Mouse (Mus musculus) spleen, adult 12 weeks (tissue): ENCODE results near the gene Slc2a9.
"Not testable (repeated sequence)": the region's sequence is repeated elsewhere in the genome, so short reads cannot be mapped to it uniquely, and the experiment has no call there.

Source experiments
- DNase-seq: peaks from one replicate; pipeline ENCODE4 v3.0.0; 2022; ENCODE audit warnings: low spot score

Slc2a9 gene

DNA sequence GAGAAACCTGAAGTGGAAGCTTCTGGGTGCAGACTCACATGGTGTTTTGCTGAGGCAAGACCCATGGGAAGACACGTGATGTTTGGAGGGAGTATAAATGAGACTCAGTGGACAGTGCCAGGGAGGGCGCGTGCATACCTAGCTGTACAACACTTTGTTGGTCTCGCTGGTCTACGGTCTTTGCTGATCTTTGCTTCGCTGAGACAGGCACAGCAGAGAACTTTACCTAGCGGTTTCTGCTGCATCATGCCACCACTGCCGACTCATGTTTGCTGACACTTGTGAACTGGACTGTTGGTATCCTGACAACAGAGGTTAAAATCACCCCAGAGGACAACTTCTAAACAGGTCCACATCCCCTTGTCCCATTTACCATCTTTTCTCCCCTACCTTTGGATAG is 2.9 kb downstream of the Slc2a9 start:
- no peak for DNase-seq

DNA sequence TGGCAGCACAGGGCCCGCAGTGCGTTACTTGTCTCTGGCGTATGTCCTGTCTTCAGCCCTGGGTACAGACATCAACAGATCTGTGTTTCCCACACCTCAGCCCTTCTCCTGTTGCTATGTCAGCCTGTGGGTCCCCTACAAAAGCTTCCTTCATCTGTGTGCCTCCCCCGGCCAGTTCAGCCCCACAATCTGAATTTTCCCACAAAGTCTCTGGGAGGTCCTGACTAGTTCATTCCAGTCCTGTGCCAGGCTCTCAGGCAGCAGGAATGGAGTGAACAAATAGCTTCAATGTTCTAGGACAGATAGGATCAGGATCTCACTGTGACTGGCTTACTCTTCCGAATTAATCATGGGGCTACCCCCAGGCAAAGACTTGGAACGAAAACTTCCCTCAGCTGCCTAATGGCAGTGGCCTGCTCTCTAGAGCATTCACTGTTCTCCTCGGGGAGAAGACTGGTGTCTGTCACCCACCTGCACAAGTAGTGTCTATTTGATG is 3.6 kb downstream of the Slc2a9 start:
- DNase-seq: no peak

DNA sequence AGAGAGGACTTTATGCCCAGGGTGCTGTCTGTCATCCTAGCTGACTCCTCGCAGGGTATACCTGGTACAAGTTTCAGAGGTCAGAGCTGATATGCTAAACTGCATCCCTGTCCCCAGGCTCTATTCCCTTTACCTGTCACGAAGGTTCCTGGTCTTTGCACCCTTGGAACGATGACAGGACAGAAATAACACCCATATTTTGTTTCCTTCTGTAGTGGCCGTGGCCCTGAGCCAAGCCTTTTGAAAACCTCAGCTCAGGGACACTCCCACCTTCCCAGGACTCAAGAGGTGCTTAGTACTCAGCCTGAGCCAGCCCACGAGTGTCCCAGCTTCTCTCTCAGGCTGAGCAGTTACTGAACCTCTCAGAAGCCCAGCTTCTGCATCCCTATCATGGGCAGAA is 4.5 kb downstream of the Slc2a9 start:
- no peak for DNase-seq

DNA sequence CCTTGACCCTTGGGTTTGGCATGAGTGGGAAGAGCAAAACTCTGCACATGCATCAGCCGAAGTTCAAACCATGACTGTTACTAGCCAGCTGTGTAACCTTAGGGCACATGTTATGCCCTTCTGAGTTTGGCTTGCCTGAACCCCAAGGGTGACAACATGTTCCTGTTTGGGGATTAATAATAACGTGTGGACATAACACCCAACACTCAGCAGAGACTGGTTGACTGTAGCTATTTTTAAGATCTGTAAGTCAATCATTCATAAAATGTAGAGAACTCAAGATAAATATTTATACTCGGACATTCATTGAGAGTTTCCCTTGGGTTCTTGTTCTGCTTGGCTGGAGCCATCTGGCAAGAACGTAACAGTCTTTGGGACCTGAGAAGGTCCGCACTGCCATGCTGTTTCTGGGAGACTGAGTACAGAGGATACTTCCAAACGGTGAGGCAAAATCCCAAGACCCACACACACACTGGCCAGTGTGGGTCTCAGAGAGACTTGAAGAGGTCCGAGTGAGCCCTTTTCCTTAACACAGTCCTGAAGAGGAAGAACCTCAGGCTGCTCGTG is 6.4 kb downstream of the Slc2a9 start:
- no peak for DNase-seq

DNA sequence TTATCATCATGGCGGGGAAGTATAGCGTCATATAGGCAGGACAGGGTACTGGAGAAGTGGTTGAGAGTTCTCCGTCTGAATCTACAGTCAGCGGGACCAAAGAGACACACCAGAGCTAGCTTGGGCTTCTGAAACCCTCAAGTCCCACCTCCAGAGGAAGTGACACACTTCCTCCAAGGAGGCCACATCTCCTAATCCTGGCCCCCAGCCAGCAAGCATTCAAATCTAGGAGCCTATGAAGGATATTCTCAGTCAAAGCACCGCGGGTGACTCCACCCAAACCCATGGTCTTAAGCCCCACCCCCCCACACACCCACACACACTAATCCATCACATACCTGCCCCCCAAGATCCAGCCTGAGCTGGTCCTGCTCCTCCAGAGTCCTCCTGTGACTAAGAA is 9.1 kb downstream of the Slc2a9 start:
- DNase-seq: no peak

DNA sequence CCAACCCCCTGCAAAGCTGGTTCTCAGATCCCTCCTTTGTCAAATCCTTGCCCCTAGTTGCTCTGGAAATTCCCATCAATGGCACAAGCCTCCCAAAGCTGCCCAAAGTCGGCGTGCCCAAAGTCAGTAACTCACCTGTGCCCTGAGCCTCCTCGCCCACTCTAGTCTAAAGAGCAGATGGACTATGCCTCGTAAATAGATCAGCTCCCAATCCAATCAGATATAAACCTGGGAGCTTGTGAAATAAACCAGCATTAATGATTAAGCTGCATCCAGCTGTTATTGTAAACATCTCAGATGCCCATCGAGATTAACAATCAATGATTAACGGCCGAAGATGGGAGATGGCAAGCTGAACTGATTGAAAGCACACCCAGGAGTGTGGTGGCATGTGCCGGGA is 11.2 kb downstream of the Slc2a9 start:
- DNase-seq: no peak

DNA sequence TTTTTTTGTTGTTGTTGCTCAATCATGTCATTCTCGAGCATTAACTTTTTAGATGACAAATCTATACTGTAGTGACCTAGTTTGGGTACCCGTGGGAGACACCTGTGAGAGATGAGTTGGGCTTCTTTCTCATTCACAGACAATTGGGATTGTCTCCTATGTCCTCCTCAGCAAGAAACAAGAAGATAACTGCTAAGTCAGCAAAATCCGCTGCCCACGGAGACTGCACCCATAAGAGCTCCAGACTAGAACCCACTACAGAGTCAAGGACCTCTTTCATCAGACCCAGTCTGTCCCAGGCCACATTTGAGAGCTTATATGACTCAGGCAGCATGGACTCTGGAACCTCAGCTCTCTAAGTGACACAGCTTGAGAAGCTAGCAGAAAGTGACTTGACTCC is 13.2 kb downstream of the Slc2a9 start:
- no peak for DNase-seq

DNA sequence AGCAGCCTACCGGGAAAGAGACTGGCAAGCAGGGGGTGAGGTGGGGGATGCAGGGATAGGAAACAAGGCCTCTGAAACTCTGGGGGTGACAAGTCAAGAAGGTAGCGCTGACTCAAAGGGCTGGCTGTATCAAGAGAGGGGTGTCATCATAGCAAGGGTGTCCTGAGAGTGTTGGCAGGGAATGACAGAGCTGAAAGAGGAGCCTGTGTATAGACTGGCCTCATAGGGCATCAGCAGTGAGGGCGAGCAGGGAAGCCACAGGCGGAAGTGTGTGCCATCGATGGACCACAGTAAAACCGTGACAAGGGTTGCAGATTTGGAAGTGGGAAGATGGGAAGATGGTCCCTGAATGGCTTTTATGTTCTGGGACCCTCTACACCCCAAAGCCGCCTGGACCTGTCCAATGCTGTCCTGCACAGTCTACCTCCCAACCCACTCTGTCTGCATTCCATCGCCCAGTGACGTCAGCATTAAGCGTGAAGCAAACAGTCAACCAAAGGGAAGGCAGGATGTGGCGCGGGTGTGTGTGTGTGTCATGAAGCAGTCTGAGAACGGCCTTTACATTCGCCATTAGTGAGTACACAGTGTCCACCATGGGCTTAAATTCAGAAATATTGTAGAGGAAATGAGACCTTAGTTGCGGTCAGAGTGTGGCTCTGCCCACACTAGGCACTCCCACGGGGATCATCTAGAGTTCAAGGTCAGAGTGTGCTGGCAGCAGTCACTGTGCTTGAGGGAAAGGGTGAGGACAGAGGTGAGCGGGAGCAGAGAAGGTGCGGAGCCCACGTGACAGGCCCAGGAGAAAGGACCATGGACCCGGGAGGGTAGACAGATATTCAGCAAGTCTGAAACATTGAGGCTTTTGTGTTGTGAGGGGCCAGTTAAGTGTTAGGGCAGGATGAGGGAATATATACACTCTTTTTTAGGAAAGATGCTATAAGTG is 14.0 kb downstream of the Slc2a9 start:
- DNase-seq: no peak

DNA sequence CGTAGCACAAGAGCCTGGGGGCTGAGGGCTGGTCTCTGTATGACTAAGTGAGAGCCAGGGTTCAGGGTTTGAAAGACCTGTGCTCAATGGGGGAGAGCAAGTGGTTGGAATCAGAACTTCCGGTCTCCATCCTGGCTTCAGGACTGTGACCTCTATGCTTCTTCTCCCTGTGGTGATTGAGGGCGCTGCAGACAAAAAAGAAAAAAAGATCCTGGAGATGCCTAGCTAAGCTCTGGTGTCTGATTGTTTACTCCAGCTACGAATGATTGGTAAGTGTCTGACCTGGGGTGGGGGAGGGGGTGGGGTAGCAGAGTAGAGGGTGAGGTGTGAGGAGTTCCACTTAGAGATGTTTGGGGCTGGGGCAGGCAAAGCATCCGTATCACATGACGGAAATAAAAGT is 14.9 kb downstream of the Slc2a9 start:
- no peak for DNase-seq

DNA sequence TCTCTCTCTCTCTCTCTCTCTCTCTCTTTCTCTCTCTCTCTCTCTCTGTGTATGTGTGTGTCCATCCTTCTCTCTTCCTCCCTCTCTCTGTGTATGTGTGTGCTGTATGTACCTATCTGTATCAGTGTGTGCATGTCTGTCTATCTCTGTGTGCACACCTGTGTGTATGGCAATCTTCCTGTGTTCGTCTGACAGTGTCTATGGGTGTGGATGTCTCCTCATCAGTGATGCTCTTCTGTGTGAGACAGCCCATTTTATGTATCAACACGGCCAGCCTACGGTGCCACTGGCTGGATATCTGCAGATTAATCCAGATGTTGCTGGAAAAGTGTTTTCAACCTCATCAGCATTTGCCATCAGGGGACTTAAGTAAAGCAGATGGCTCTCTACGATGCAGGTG is 15.7 kb downstream of the Slc2a9 start:
- no peak for DNase-seq

DNA sequence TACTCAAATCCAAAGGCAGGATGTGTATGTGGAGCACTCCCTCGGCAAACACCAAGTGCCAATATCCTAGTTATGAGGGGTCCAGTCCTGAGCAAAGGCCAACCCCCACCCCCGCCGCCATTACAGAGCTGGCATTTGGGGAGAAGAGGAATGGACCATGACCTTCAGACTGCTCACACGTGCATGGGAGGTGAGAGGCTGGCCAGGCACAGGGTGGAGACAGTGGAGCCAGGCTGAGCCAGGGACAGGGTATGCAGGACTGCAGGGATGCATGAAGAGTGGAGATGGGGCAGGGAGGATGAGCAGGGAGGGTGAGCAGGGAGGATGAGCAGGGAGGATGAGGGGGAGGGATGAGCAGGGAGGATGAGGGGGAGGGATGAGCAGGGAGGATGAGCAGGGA is 17.0 kb downstream of the Slc2a9 start:
- no peak for DNase-seq

DNA sequence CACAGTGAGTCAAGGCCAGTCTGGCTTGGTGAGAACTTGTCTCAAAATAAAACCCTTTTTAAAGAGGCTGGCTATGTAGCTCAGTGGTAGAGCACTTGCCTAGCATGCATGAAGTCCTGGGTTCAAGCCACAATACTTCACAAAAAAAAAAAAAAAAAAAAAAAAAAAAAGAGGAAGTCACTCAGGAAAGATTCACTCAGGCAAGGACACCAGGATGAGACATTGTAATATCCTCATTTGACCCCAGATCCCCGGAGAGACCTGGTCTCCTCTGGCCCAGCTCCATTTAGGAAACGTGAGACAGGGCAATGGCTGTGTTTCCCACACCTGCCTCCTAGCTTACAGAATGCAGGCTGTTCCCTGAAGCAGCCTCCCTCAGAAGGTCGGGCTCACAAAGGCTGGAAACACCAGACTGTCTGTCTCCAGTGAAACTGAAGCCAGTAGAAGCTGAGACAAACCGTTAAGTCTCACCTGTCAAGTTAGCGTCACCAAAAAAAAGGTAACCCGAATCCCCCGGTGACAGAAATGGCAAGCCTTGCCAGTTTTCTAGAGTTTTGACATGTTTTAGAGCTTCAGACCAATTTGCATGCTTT is 19.3 kb downstream of the Slc2a9 start:
- no peak for DNase-seq

DNA sequence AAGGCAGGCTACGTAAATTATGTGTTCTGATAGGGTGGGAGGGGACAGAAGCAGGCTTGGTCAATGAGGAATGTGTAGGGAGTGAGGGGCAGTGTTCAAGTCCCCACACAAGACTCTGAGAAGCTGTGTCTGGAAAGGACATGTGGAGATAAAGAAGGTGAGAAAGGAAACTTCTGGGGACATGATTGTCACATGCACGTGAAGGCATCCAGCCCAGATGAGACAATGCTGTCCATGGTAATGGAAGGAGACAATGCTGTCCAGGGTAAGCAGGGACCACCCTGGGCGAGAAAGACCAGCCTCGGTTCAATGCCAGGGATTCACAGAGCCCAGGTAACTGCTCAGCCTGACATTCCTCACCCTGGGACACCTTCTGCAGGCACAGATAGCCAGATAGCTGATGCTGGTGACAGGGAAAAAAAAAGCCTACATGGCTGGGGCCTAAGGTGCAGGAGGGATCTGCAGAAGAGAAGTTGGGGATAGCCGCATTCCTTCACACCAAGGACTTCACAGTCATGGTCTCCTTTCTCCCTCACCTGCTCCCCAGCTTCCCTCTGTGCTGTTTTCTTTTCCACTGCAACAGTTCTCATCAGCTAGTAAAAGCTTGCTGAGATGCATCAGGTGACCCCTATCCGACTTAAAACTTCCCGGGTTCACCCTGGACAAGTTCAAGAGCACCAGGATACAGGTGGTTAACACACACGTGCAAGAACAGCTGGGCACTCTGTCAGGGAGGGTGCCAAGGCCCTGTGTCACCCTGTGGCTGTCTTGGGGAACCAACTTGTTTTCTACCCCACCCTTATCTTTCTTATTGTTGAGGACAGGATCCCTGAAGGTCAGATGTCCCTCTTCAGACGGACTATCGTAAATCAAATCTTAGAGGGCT is 21.9 kb downstream of the Slc2a9 start:
- DNase-seq: no peak

DNA sequence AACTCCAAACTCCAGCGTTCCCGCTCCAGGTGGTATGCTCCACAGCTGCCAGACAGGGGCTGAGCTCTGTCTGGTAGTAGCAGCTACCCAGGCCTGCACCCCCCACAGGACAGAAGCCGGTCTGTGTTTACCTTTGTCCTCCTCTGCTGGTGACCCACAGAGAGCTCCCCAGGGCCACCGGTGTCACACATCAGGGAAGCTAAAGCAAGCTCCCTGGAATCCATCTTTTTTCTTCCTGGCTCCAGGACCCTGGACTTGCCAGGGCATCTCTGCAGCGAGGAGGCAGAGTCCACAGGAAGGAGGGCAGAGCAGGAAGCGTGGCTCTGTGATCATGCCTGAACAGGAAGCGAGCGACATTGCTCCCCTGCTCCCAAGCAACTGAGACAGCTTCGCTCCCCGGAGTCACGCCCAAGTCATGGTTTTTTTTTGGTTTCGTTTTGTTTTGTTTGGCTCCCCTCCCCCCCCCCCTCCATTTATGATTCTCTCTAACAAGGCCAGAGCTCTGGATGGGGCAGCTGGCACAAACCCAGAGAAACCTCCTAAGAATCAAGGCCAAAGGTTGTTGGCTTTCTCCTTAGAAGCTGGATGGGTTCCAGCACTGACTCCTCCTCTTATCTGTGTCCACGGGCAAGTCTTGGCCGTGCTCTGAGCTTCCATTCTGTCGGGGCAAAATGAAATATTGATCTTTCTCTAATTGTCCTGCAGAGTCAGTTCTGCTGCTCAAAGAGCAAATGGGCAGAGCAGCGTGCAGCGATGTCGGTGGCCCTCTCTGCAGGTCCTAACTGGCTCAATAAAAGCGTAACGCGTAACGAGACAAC is 22.8 kb downstream of the Slc2a9 start:
- DNase-seq: peak; percentile 15

DNA sequence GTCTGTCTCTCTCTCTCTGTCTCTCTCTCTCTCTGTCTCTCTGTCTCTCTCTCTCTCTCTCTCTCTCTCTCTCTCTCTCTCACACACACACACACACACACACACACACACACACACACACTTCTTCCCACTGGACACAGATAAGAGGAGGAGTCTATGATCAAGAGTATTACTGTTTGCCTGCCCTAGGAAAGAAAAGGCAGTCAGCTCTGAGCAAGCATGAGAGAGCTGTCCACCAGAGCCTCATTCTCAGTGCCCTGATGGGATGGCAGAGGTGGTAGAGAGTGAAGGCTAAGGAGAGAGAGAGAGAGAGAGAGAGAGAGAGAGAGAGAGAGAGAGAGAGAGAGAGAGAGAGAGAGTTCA is 23.4 kb downstream of the Slc2a9 start:
- DNase-seq: not testable (repeated sequence)

DNA sequence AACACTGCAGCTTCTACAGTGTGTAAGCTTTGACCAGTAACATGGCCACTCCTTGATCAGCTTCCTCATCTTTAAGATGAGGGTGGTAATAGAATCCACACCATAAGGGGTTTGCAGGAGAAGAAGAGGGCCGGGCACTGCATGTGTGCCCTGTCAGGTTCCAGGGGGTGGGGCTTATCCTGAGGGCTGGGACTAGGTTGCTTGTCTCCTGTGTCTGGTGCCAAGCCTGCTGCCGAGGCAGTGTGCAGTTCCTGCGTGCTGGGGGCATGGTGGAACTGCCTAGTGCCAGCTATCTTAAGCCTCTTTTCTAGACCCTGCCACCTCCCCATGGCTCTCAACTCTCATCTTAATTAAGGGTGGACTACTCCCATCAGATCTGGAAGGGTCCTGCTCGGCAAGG is 23.9 kb downstream of the Slc2a9 start:
- DNase-seq: no peak

DNA sequence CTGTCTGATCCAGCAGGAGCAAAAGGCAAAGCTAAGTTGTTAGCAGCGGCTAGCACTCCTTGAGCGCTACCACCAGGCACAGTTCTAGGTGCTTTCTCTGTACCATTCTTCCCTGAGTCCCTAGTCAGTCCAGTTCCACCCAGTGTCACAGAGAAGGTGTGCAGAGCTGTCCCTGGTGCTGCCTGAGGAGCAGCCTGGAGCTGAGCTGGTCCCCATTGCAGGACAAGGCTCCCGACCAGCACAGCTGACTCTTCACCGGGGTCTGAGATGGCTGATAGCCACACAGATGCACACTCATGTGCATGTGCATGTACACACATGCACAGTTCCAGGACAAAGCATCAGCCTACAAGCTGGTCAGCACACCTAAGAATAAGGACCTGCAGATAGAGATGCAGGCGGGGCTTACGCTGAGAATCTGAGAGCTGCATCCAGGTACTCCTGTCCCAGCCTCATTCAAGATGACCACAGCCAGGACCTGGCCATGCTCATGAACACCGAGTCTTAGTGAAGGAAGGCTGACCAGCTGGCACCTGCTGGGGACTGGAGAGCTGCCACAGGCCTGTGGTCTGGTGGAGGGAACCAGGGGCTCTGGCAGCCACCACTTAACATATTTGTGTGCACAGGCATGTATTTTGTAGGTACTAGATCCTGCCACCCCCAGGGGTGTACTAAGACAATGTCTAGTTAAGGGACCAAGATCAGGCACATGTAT is 25.1 kb downstream of the Slc2a9 start:
- no peak for DNase-seq

DNA sequence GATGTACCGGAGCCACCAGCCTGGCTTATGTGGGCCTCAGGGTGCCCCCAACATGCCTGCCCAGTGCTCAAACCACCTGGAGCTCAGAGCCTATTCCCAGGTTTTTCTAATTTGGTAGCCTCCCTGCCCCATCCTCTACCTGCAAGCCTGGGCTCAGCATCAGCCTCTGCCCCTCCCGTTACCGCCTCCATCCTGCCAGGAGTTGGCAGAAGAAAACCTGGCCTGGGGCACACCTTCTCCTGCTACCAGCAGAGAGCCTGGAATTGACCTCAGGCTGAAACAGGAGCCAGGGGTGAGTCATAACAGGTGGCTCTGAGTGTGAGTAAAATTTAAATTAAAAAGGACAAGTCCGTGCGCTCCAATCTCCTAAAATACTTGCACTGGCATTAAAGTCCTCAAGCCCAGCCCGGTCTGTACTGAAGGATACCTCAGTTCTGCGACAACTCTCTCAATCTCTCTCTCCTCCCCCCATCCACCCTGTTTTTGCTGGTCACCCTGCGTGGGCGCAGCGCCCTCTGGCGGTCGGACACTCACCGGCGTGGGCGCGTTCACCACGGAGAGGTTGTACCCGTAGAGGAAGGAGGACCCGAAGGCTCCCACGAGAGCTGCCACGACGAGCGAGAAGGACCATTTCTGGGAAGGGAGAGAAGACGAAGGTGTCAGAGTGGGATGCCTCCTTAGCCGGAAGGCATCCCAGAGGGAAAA is 25.9 kb downstream of the Slc2a9 start:
- no peak for DNase-seq

DNA sequence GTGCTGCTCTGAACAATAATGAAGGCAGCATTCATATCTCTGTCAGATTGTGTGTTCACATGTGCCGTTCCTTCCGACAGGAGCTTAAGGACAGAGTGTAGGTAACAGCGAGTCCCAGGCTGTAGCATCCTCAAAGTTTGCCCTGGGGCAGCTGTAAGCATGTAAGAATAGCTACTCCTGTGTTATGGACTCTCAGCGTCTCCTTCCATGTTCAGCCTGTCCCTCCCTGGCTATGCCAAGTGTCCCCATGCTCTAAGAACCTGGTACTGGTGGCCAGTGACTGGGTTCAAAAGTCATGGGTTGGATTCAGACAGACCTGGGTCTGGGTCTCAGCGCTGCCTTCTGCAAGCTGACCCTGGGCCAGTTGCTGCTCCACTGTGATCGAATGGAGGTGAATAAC is 32.1 kb downstream of the Slc2a9 start:
- no peak for DNase-seq
